Mouse (Mus musculus): ENCODE results near the gene Calr3.

DNA sequence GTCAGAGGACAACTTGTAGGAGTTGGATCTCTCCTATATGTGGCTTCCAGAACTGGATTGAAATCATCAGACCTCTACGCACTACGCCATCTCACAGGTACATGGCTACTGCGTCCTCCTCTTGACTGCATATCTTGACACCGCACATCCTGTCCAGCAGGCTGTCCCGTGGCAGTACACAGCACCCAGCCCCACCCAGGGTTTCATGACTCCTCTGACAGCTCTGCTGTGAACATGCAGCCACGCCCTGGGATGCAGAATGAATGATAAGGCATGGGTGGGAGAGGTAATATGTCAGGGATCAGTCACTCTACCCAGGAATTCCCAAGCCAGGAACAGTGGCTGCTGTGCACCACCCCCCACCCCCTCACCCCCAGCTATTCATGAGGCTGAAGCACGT is 29.8 kb downstream of the Calr3 start:
- TF ChIP-seq CTCF (IDR thresholded peaks at IDR 0.05; ENCODE audit: borderline replicate concordance, control insufficient read depth, extremely low read depth, insufficient read depth, low read length, poor library complexity) (no peak), POLR2A (IDR thresholded peaks at IDR 0.05; ENCODE audit: control insufficient read depth, extremely low read depth, insufficient read depth, low read length, poor library complexity) (no peak)

All from thymus, adult 2 months (tissue).